26 mouse cellular contexts compared by ENCODE assay signal in genomic region chr14:54942479-54942878, GRCm38 (mm10). TPM values are rescaled to one million over a fixed set of nuclear protein-coding genes. Genes with fewer than 3 reads are reported as not detected.
DNase-seq lines count a peak whose midpoint lies in the region; ATAC-seq and TF ChIP-seq lines count a peak whose summit lies in the region.
"Had no signal": no experiment of that assay in that cellular context is flagged by ENCODE, and none has a peak within 500 bp of the region (broad histone marks: within the 10 kb centered on the region; RNA-seq: fewer than 3 reads in every experiment).

No protein-coding gene starts in this region.

- H3K4me3 ChIP-seq in heart, adult 2 months: no peak overlapping the region
- H3K4me3 ChIP-seq in heart, embryonic 10.5 days: no peak overlapping the region
- no peak overlapping the region for H3K4me3 ChIP-seq in heart, postnatal 0 days (ENCODE audit: low read depth, low read length)
- no peak overlapping the region for H3K4me3 ChIP-seq in heart, embryonic 11.5 days (ENCODE audit: low read depth, low read length)
- H3K4me3 ChIP-seq: embryonic facial prominence, embryonic 10.5 days; embryonic facial prominence, embryonic 12.5 days; forebrain, embryonic 13.5 days; forebrain, embryonic 15.5 days had no signal

- 68% methylated on average over 8 of the region's 8 CpGs for WGBS in heart, adult 2 months
- 69% methylated on average over 8 of the region's 8 CpGs for WGBS in heart, embryonic 10.5 days
- 66% methylated on average over 8 of the region's 8 CpGs for WGBS in heart, postnatal 0 days
- 72% methylated on average over 8 of the region's 8 CpGs for WGBS in heart, embryonic 11.5 days (ENCODE audit: insufficient replicate concordance)

- ATAC-seq in heart, postnatal 0 days (ENCODE audit: insufficient read depth, low read depth): no peak
- ATAC-seq in heart, embryonic 11.5 days (replicated peaks; ENCODE audit: insufficient number of reproducible peaks, low FRiP score, low TSS enrichment): no peak
- ATAC-seq: activated CD4-positive, CD25-positive, alpha-beta regulatory T cell, adult 4 months; CD4-positive, CD25-positive, alpha-beta regulatory T cell, adult 4 months; forebrain, embryonic 13.5 days; forebrain, embryonic 15.5 days; Patski had no signal

- H3K79me2 ChIP-seq in heart, adult 2 months (replicated peaks; ENCODE audit: control insufficient read depth, insufficient read depth, low read length): no peaks in the 10 kb centered on the region

- no peak for DNase-seq in heart, adult 2 months
- DNase-seq in heart, embryonic 10.5 days (ENCODE audit: low spot score): no peak
- DNase-seq in heart, postnatal 0 days (ENCODE audit: low spot score): peak; percentile 5
- no peak for DNase-seq in heart, adult 8-10 months (ENCODE audit: low spot score)
- DNase-seq in heart, postnatal 36 days: peak; percentile 13 to 23
- DNase-seq: adrenal gland, adult 8-10 months; adrenal gland, postnatal 14 days; adrenal gland, postnatal 36 days; B cell, adult 2 months; cerebellum, adult 11-12 months; cerebellum, adult 2 months; cerebellum, adult 9-10 months; cerebellum, postnatal 10 days; cerebellum, postnatal 25 days had no signal

- no peak overlapping the region for H3K9ac ChIP-seq in heart, adult 2 months (ENCODE audit: low read depth, low read length)
- no peak overlapping the region for H3K9ac ChIP-seq in heart, postnatal 0 days (replicated peaks; ENCODE audit: low read depth, low read length)
- no peak overlapping the region for H3K9ac ChIP-seq in heart, embryonic 11.5 days (ENCODE audit: low read depth, low read length)
- H3K9ac ChIP-seq: embryonic facial prominence, embryonic 12.5 days; forebrain, embryonic 13.5 days; forebrain, embryonic 15.5 days had no signal

- H3K27me3 ChIP-seq in heart, adult 2 months (ENCODE audit: control insufficient read depth, insufficient read depth, low read length): no peaks in the 10 kb centered on the region
- H3K27me3 ChIP-seq in heart, embryonic 10.5 days (ENCODE audit: insufficient read depth, poor library complexity, severe bottlenecking): no peaks in the 10 kb centered on the region
- H3K27me3 ChIP-seq in heart, postnatal 0 days (ENCODE audit: control insufficient read depth, insufficient read depth, low read length): no peaks in the 10 kb centered on the region
- H3K27me3 ChIP-seq in heart, embryonic 11.5 days (ENCODE audit: control insufficient read depth, insufficient read depth, low read length): no peaks in the 10 kb centered on the region
- H3K27me3 ChIP-seq: embryonic facial prominence, embryonic 12.5 days; forebrain, embryonic 13.5 days; forebrain, embryonic 15.5 days; Patski had no signal

- no peak overlapping the region for H3K27ac ChIP-seq in heart, adult 2 months
- no peak overlapping the region for H3K27ac ChIP-seq in heart, embryonic 10.5 days
- H3K27ac ChIP-seq in heart, postnatal 0 days (ENCODE audit: low read depth): peak overlapping the region; percentile 22; the same call in 1 of the 2 replicates
- no peak overlapping the region for H3K27ac ChIP-seq in heart, embryonic 11.5 days (ENCODE audit: low read depth, low read length)
- H3K27ac ChIP-seq: embryonic facial prominence, embryonic 10.5 days; embryonic facial prominence, embryonic 12.5 days; forebrain, embryonic 13.5 days; forebrain, embryonic 15.5 days had no signal

- no peak overlapping the region for H3K4me2 ChIP-seq in heart, postnatal 0 days (ENCODE audit: low read depth, low read length)
- H3K4me2 ChIP-seq in heart, embryonic 11.5 days: no peak overlapping the region
- H3K4me2 ChIP-seq: embryonic facial prominence, embryonic 12.5 days; forebrain, embryonic 13.5 days; forebrain, embryonic 15.5 days had no signal

- intact Hi-C loops in heart, adult 2 months (cut with DNase I): no loop called here
- intact Hi-C loops in heart, postnatal 36 days (cut with DNase I): no loop called here

- no peak for TF ChIP-seq CTCF in heart, adult 2 months (IDR thresholded peaks at IDR 0.05)
- no peak for TF ChIP-seq CTCF in heart, postnatal 0 days (IDR thresholded peaks at IDR 0.05; ENCODE audit: low read depth)

- H3K36me3 ChIP-seq in heart, adult 2 months (ENCODE audit: control insufficient read depth, insufficient read depth, low read length): no peaks in the 10 kb centered on the region
- peaks cover 71% of the 10 kb centered on the region for H3K36me3 ChIP-seq in heart, embryonic 10.5 days
- H3K36me3 ChIP-seq in heart, postnatal 0 days (replicated peaks; ENCODE audit: control insufficient read depth, insufficient read depth, low read length): peaks cover 72% of the 10 kb centered on the region
- 0 out of 2 replicates have a peak, but pooled peaks cover 5% of the 10 kb centered on the region for H3K36me3 ChIP-seq in heart, embryonic 11.5 days (ENCODE audit: control insufficient read depth, insufficient read depth, low read length)
- H3K36me3 ChIP-seq: embryonic facial prominence, embryonic 10.5 days; embryonic facial prominence, embryonic 12.5 days; forebrain, embryonic 15.5 days; G1E had no signal

- no peaks in the 10 kb centered on the region for H3K9me3 ChIP-seq in heart, embryonic 10.5 days
- no peaks in the 10 kb centered on the region for H3K9me3 ChIP-seq in heart, postnatal 0 days (replicated peaks; ENCODE audit: control insufficient read depth, low read length)
- H3K9me3 ChIP-seq in heart, embryonic 11.5 days (replicated peaks; ENCODE audit: control insufficient read depth, low read length): no peaks in the 10 kb centered on the region
- H3K9me3 ChIP-seq: embryonic facial prominence, embryonic 10.5 days; embryonic facial prominence, embryonic 12.5 days; forebrain, embryonic 13.5 days; forebrain, embryonic 15.5 days; G1E had no signal

- TF ChIP-seq EP300 in heart, adult 2 months (IDR thresholded peaks at IDR 0.05; ENCODE audit: insufficient read depth, low read depth, low read length): peak; percentile 96
- no peak for TF ChIP-seq EP300 in heart, postnatal 0 days (IDR thresholded peaks at IDR 0.05; ENCODE audit: low read depth)

- peak; percentile 74 for TF ChIP-seq POLR2A in heart, adult 2 months (IDR thresholded peaks at IDR 0.05; ENCODE audit: insufficient read depth, low read depth, low read length)

- no peaks in the 10 kb centered on the region for H3K4me1 ChIP-seq in heart, adult 2 months (ENCODE audit: control insufficient read depth, insufficient read depth, low read length)
- H3K4me1 ChIP-seq in heart, embryonic 10.5 days: 0 out of 2 replicates have a peak, but pooled peaks cover 3% of the 10 kb centered on the region
- H3K4me1 ChIP-seq in heart, postnatal 0 days (ENCODE audit: control insufficient read depth, insufficient read depth): no peaks in the 10 kb centered on the region
- no peaks in the 10 kb centered on the region; the same call in 1 of the 2 replicates for H3K4me1 ChIP-seq in heart, embryonic 11.5 days (ENCODE audit: control insufficient read depth, insufficient read depth, low read length)
- H3K4me1 ChIP-seq: embryonic facial prominence, embryonic 12.5 days; forebrain, embryonic 13.5 days; forebrain, embryonic 15.5 days had no signal

RNA-seq across cellular contexts. Expression of gene Cmtm5, which starts 6.4 kb away (rescaled TPM):
- total RNA-seq in heart, adult 2 months (2021): under 1 TPM in 1 of 2 experiments, not detected in 1; 0.30 TPM
- polyA plus RNA-seq in heart, adult 2 months (2012; rRNA removed): 1.8 and 2.9 TPM in 2 replicates
- polyA plus RNA-seq in heart, embryonic 10.5 days (2016; fragmentation: Nextera tagmentation; extraction: Ambion mirVana): 0.97 and 1.5 TPM in 2 replicates
- total RNA-seq in heart, postnatal 0 days (2014; rRNA removed; ENCODE audit: low replicate concordance): 3.1 and 8.1 TPM in 2 replicates
- polyA plus RNA-seq in heart, postnatal 0 days (2015; fragmentation: Nextera tagmentation; extraction: Ambion mirVana): 0.34 and 0.85 TPM in 2 replicates
- total RNA-seq in heart, adult 8-10 months (2022): 1 to 10 TPM in 1 of 4 experiments, under 1 TPM in 1, not detected in 2; 0.41 to 1.2 TPM
- total RNA-seq in heart, postnatal 36 days (2021): under 1 TPM in 1 of 2 experiments, not detected in 1; 0.46 TPM
- 0.49 and 0.90 TPM in 2 replicates for polyA plus RNA-seq in heart, embryonic 11.5 days (2014; fragmentation: Nextera tagmentation; extraction: Ambion mirVana)
- total RNA-seq: CH12.LX, G1E had no signal
- polyA plus RNA-seq: CD4-positive, CD25-positive, alpha-beta regulatory T cell, adult 4 months; G1E; Patski had no signal

RNA-seq across cellular contexts. Expression of gene Il25, which starts 10.0 kb away (rescaled TPM):
- not detected for total RNA-seq in heart, adult 2 months (2021)
- not detected in 2 replicates for polyA plus RNA-seq in heart, adult 2 months (2012; rRNA removed)
- polyA plus RNA-seq in heart, embryonic 10.5 days (2016; fragmentation: Nextera tagmentation; extraction: Ambion mirVana): not detected in 2 replicates
- total RNA-seq in heart, postnatal 0 days (2014; rRNA removed; ENCODE audit: low replicate concordance): not detected in 2 replicates
- polyA plus RNA-seq in heart, postnatal 0 days (2015; fragmentation: Nextera tagmentation; extraction: Ambion mirVana): 0.11 TPM in 1 of 2 replicates, not detected in the other
- total RNA-seq in heart, adult 8-10 months (2022): not detected
- total RNA-seq in heart, postnatal 36 days (2021): not detected
- polyA plus RNA-seq in heart, embryonic 11.5 days (2014; fragmentation: Nextera tagmentation; extraction: Ambion mirVana): not detected in 2 replicates
- total RNA-seq: adrenal gland, adult 18-20 months; adrenal gland, adult 8-10 months; adrenal gland, postnatal 14 days; adrenal gland, postnatal 36 days; CH12.LX; G1E had no signal
- polyA plus RNA-seq: activated CD4-positive, CD25-positive, alpha-beta regulatory T cell, adult 4 months; CD4-positive, CD25-positive, alpha-beta regulatory T cell, adult 4 months; embryonic facial prominence, embryonic 10.5 days; forebrain, embryonic 11.5 days; G1E; Patski had no signal

RNA-seq across cellular contexts. Expression of gene Efs, which starts 16.6 kb away (rescaled TPM):
- 1 to 10 TPM; 1.9 to 3.0 TPM for total RNA-seq in heart, adult 2 months (2021)
- polyA plus RNA-seq in heart, adult 2 months (2012; rRNA removed): 5.1 and 5.4 TPM in 2 replicates
- 16.7 and 23.5 TPM in 2 replicates for polyA plus RNA-seq in heart, embryonic 10.5 days (2016; fragmentation: Nextera tagmentation; extraction: Ambion mirVana)
- 12.5 and 22.2 TPM in 2 replicates for total RNA-seq in heart, postnatal 0 days (2014; rRNA removed; ENCODE audit: low replicate concordance)
- 3.9 and 4.1 TPM in 2 replicates for polyA plus RNA-seq in heart, postnatal 0 days (2015; fragmentation: Nextera tagmentation; extraction: Ambion mirVana)
- total RNA-seq in heart, adult 8-10 months (2022): 1 to 10 TPM; 1.6 to 2.6 (median 2.2) TPM
- total RNA-seq in heart, postnatal 36 days (2021): 1 to 10 TPM; 2.5 to 2.8 TPM
- polyA plus RNA-seq in heart, embryonic 11.5 days (2014; fragmentation: Nextera tagmentation; extraction: Ambion mirVana): 11.0 and 12.7 TPM in 2 replicates
- total RNA-seq: CH12.LX, G1E had no signal
- polyA plus RNA-seq: activated CD4-positive, CD25-positive, alpha-beta regulatory T cell, adult 4 months; CD4-positive, CD25-positive, alpha-beta regulatory T cell, adult 4 months; G1E; Patski had no signal

RNA-seq across cellular contexts. Expression of gene Myh6, which starts 24.2 kb away (rescaled TPM):
- over 10,000 TPM; 19,033 to 21,149 TPM for total RNA-seq in heart, adult 2 months (2021)
- polyA plus RNA-seq in heart, adult 2 months (2012; rRNA removed): 6,249 and 7,266 TPM in 2 replicates
- 2,034 and 3,157 TPM in 2 replicates for polyA plus RNA-seq in heart, embryonic 10.5 days (2016; fragmentation: Nextera tagmentation; extraction: Ambion mirVana)
- 3,860 and 3,976 TPM in 2 replicates for total RNA-seq in heart, postnatal 0 days (2014; rRNA removed; ENCODE audit: low replicate concordance)
- 8,242 and 9,737 TPM in 2 replicates for polyA plus RNA-seq in heart, postnatal 0 days (2015; fragmentation: Nextera tagmentation; extraction: Ambion mirVana)
- total RNA-seq in heart, adult 8-10 months (2022): over 10,000 TPM; 18,156 to 23,973 (median 22,335) TPM
- over 10,000 TPM; 23,066 to 24,862 TPM for total RNA-seq in heart, postnatal 36 days (2021)
- 2,306 and 2,903 TPM in 2 replicates for polyA plus RNA-seq in heart, embryonic 11.5 days (2014; fragmentation: Nextera tagmentation; extraction: Ambion mirVana)
- total RNA-seq: adrenal gland, adult 8-10 months; adrenal gland, postnatal 36 days had no signal
- polyA plus RNA-seq: activated CD4-positive, CD25-positive, alpha-beta regulatory T cell, adult 4 months; CD4-positive, CD25-positive, alpha-beta regulatory T cell, adult 4 months; forebrain, embryonic 11.5 days had no signal

RNA-seq across cellular contexts. Expression of gene Slc22a17, which starts 29.5 kb away (rescaled TPM):
- 1 to 10 TPM; 1.7 to 2.3 TPM for total RNA-seq in heart, adult 2 months (2021)
- 13.0 and 13.8 TPM in 2 replicates for polyA plus RNA-seq in heart, adult 2 months (2012; rRNA removed)
- polyA plus RNA-seq in heart, embryonic 10.5 days (2016; fragmentation: Nextera tagmentation; extraction: Ambion mirVana): 42.1 and 52.4 TPM in 2 replicates
- total RNA-seq in heart, postnatal 0 days (2014; rRNA removed; ENCODE audit: low replicate concordance): 46.6 and 46.8 TPM in 2 replicates
- polyA plus RNA-seq in heart, postnatal 0 days (2015; fragmentation: Nextera tagmentation; extraction: Ambion mirVana): 22.3 and 22.7 TPM in 2 replicates
- total RNA-seq in heart, adult 8-10 months (2022): 1 to 10 TPM; 1.7 to 3.6 (median 2.6) TPM
- total RNA-seq in heart, postnatal 36 days (2021): 1 to 10 TPM; 2.0 to 2.7 TPM
- polyA plus RNA-seq in heart, embryonic 11.5 days (2014; fragmentation: Nextera tagmentation; extraction: Ambion mirVana): 26.0 and 28.7 TPM in 2 replicates

Comparison
In these comparisons a context has a peak if more than half of its experiments do, and no peak if none do; other contexts are left out.
1. DNase-seq: peak in heart, postnatal 0 days (single experiment) and heart, postnatal 36 days (2 of 2); none in heart, adult 2 months (0 of 2), heart, embryonic 10.5 days (single experiment) and heart, adult 8-10 months (single experiment).